In the genomic region with DNA sequence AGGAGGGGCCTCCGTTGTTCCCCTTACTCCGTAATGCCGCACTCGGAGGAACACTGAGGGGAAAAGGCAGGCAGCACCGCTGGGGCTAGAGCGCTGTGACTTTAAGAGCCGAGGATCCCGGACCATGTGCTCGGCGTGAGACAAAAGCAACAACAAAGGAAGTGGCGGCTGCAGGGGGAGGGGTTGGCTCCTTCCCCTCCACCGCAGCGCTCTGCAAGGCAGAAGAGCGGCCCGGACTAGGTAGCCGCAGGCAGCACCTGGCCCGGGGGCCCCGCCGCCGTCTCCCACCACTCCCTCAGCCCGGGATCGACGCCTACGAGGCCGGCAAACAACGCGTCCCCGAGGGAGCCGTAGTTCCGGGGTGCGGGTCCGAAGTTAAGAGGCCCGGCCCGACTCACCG, we compare ENCODE assay signal across 8 mouse cellular contexts. TPM values are rescaled to one million over a fixed set of nuclear protein-coding genes. Genes with fewer than 3 reads are reported as not detected.
DNase-seq lines count a peak whose midpoint lies in the region; ATAC-seq and TF ChIP-seq lines count a peak whose summit lies in the region.

No protein-coding gene starts in this region.

- peak; percentile 73 for ATAC-seq in CD4-positive, CD25-positive, alpha-beta regulatory T cell, adult 4 months
- ATAC-seq in forebrain, embryonic 13.5 days: peak; percentile 78
- ATAC-seq in neural tube, embryonic 14.5 days (ENCODE audit: low read depth): peak; percentile 68

- H3K4me2 ChIP-seq in forebrain, embryonic 13.5 days: peak overlapping the region; percentile 97
- H3K4me2 ChIP-seq in neural tube, embryonic 14.5 days (ENCODE audit: low read depth, low read length): peak overlapping the region; percentile 69

- peak; percentile 84 for DNase-seq in heart, postnatal 10 days
- DNase-seq in kidney, postnatal 4 days: peak; percentile 83 to 91
- DNase-seq in lung, adult 2 months: peak; percentile 76
- peak; percentile 83 for DNase-seq in testis, postnatal 10 days (ENCODE audit: low spot score)

- H3K4me3 ChIP-seq in bone marrow, adult 2 months (replicated peaks; ENCODE audit: control insufficient read depth, low read depth, low read length): peak overlapping the region; percentile 70
- peak overlapping the region; percentile 91 for H3K4me3 ChIP-seq in forebrain, embryonic 13.5 days
- peak overlapping the region; percentile 62 for H3K4me3 ChIP-seq in lung, adult 2 months (replicated peaks; ENCODE audit: extremely low read depth, low read depth, low read length)
- H3K4me3 ChIP-seq in neural tube, embryonic 14.5 days (ENCODE audit: low read depth, low read length): peak overlapping the region; percentile 88

- intact Hi-C loops in heart, postnatal 10 days (cut with DNase I): loop anchor here (5.0 kb wide), 1 partner anchor 65 kb away; a partner anchor contains a TSS

- TF ChIP-seq POLR2A in bone marrow, adult 2 months (IDR thresholded peaks at IDR 0.05; ENCODE audit: borderline replicate concordance, control insufficient read depth, low read depth, low read length): peak; percentile 38; the same call in 1 of the 2 replicates
- TF ChIP-seq POLR2A in lung, adult 2 months (IDR thresholded peaks at IDR 0.05; ENCODE audit: borderline replicate concordance, extremely low read depth, low read depth, low read length): peak; percentile 38; the same call in 1 of the 2 replicates

- under 1% methylated on average over 35 of the region's 35 CpGs for WGBS in bone marrow, adult 2 months
- WGBS in forebrain, embryonic 13.5 days: under 1% methylated on average over 26 of the region's 35 CpGs
- WGBS in lung, adult 2 months: under 1% methylated on average over 35 of the region's 35 CpGs
- 0% methylated on average over 28 of the region's 35 CpGs for WGBS in neural tube, embryonic 14.5 days

- H3K4me1 ChIP-seq in bone marrow, adult 2 months (ENCODE audit: control insufficient read depth, insufficient read depth, low read length): peaks cover 7% of the 10 kb centered on the region
- peaks cover 56% of the 10 kb centered on the region for H3K4me1 ChIP-seq in forebrain, embryonic 13.5 days
- peaks cover 22% of the 10 kb centered on the region for H3K4me1 ChIP-seq in lung, adult 2 months (ENCODE audit: control insufficient read depth, insufficient read depth, low read length)
- H3K4me1 ChIP-seq in neural tube, embryonic 14.5 days (ENCODE audit: control insufficient read depth, insufficient read depth, low read length): peaks cover 33% of the 10 kb centered on the region

- no peaks in the 10 kb centered on the region for H3K27me3 ChIP-seq in forebrain, embryonic 13.5 days
- no peaks in the 10 kb centered on the region for H3K27me3 ChIP-seq in neural tube, embryonic 14.5 days (ENCODE audit: control insufficient read depth, insufficient read depth, low read length)

- H3K9me3 ChIP-seq in forebrain, embryonic 13.5 days (replicated peaks): no peaks in the 10 kb centered on the region
- H3K9me3 ChIP-seq in neural tube, embryonic 14.5 days (ENCODE audit: control insufficient read depth, low read length): no peaks in the 10 kb centered on the region

- no peak for TF ChIP-seq CTCF in bone marrow, adult 2 months (IDR thresholded peaks at IDR 0.05; ENCODE audit: control insufficient read depth, insufficient read depth, low read length)
- TF ChIP-seq CTCF in lung, adult 2 months (IDR thresholded peaks at IDR 0.05; ENCODE audit: insufficient read depth, low read length): no peak

- peaks cover 31% of the 10 kb centered on the region for H3K36me3 ChIP-seq in forebrain, embryonic 13.5 days (ENCODE audit: poor library complexity, severe bottlenecking)
- H3K36me3 ChIP-seq in neural tube, embryonic 14.5 days (ENCODE audit: control insufficient read depth, insufficient read depth, low read length): peaks cover 21% of the 10 kb centered on the region

- peak overlapping the region; percentile 100 for H3K9ac ChIP-seq in forebrain, embryonic 13.5 days
- H3K9ac ChIP-seq in neural tube, embryonic 14.5 days (replicated peaks; ENCODE audit: low read depth, low read length): peak overlapping the region; percentile 97

- H3K27ac ChIP-seq in bone marrow, adult 2 months (ENCODE audit: control insufficient read depth, insufficient read depth, low read depth, low read length, poor library complexity): peak overlapping the region; percentile 97
- H3K27ac ChIP-seq in forebrain, embryonic 13.5 days: peak overlapping the region; percentile 99
- peak overlapping the region; percentile 99 for H3K27ac ChIP-seq in neural tube, embryonic 14.5 days (ENCODE audit: low read depth, low read length)

RNA-seq across cellular contexts. Expression of a gene that starts 6.6 kb away (rescaled TPM):
- 10 to 100 TPM; 25.5 to 30.0 TPM for polyA plus RNA-seq in CD4-positive, CD25-positive, alpha-beta regulatory T cell, adult 4 months (2017; shearing (Covaris generic))
- 26.7 and 60.0 TPM in 2 replicates for polyA plus RNA-seq in bone marrow, adult 2 months (2011; ENCODE audit: insufficient read depth, insufficient read length, low replicate concordance, missing spikeins)
- polyA plus RNA-seq in forebrain, embryonic 13.5 days (2015; fragmentation: Nextera tagmentation; extraction: Ambion mirVana): 98.6 and 98.8 TPM in 2 replicates
- 10 to 100 TPM; 61.2 to 62.2 TPM for total RNA-seq in heart, postnatal 10 days (2021)
- 256 and 338 TPM in 2 replicates for polyA plus RNA-seq in lung, adult 2 months (2012; rRNA removed)
- polyA plus RNA-seq in neural tube, embryonic 14.5 days (2014; fragmentation: Nextera tagmentation; extraction: Ambion mirVana): 78.5 and 88.3 TPM in 2 replicates

RNA-seq across cellular contexts. Expression of a gene that starts 14.2 kb away (rescaled TPM):
- not detected for polyA plus RNA-seq in CD4-positive, CD25-positive, alpha-beta regulatory T cell, adult 4 months (2017; shearing (Covaris generic))
- not detected in 2 replicates for polyA plus RNA-seq in bone marrow, adult 2 months (2011; ENCODE audit: insufficient read depth, insufficient read length, low replicate concordance, missing spikeins)
- 0.05 TPM in 1 of 2 replicates, not detected in the other for polyA plus RNA-seq in forebrain, embryonic 13.5 days (2015; fragmentation: Nextera tagmentation; extraction: Ambion mirVana)
- not detected for total RNA-seq in heart, postnatal 10 days (2021)
- polyA plus RNA-seq in lung, adult 2 months (2012; rRNA removed): 0.05 and 1.1 TPM in 2 replicates
- 0.21 and 0.29 TPM in 2 replicates for polyA plus RNA-seq in neural tube, embryonic 14.5 days (2014; fragmentation: Nextera tagmentation; extraction: Ambion mirVana)

Comparison
In these comparisons a context has a peak if more than half of its experiments do, and no peak if none do; other contexts are left out.
1. Peak in every context shown above with its lines: DNase-seq, ATAC-seq, H3K4me3 ChIP-seq and H3K27ac ChIP-seq.